Mouse (Mus musculus) right cerebral cortex, postnatal 36 days (tissue): ENCODE data around the gene Trabd.

Experiments used
- DNase-seq, 2 experiments: peaks; one replicate each; pipeline ENCODE4 v3.0.0; 2022; ENCODE audit warnings: low spot score in 2 of 2, mixed read lengths in 1 of 2

Gene Trabd

DNA sequence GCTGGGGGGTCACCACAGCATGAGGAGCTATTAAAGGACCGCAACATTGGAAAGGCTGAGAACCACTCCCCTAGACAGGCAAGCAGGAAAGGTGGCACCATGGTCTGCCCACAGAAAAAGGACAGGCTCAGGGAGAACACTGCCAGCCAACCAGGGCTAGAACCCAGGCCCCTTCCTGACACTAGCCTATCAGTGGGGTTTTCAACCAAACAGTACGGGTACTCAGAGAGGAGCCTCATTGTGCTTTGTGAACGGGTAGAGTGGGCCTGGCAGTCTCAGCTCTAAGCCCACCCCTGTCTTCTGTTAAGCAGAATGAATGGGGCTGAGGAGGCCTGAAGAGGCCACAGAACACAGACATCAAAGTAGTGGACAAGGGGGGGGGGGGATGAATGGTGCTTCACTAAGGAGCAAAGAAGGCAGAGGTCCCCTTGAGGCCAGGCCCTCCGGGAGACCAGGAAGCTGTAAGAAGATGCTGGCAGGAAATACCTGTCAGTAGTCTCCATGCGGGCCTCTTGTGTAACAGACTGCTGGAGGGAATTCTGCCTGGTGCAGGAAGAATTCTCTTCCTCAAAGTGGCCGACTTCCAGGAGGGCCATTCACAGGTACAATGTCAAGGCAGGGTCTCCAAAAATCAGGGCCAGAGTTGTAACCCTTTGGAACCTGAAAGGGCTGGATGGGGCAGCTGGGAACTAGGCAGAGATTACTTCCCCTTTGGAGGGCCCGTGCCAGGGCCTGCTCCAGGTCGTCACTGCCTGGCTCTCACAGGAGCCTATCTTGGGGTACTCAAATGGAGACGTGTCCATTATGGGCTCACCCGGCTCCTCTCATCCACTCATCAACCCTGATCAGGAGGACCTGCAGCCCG is at the start of gene Trabd:
Trabd (plus strand) TSS at position 512 of the 865 bp plus-strand sequence.
- no peak for DNase-seq

DNA sequence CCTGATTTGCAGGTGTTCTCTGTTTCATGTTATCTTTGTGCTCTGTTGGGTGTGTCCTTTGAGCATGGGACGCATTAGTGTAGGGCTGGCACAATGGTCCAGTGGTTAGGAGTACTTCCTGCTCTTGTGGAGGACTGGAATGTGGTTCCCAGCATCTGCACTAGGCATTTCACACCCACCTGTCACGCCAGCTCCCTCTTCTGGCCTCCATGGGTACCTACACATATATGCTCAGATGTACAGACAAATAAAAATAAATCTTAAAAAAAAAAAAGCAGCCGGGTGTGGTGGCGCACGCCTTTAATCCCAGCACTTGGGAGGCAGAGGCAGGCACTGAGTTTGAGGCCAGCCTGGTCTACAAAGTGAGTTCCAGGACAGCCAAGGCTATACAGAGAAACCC is 30.5 kb upstream of the Trabd start:
- DNase-seq = no peak

GRCm38 (mm10) chr15:89046356-89046755 is 28.6 kb upstream of the Trabd start:
- DNase-seq = no peak

DNA sequence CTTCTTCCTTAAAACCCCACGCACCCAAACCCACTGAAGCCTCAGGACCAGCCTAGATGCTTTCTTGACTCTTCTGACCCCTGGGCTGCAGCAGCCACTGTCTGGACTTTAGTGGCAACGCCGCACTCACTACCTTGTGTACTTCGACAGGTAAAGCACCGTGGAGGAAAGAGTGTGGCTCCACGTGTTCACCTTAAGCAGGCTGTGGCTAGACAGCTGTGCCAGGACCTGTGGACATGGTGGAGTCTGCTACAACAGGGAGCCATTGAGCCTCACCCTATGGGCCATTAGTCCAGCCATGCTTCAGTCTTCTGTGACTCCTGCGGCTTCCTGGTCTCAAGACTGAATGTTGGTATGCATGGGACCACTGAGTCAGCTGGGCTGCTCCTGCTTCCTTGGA is 20.3 kb upstream of the Trabd start:
- no peak for DNase-seq

GRCm38 (mm10) chr15:89058736-89059135 is 16.2 kb upstream of the Trabd start:
- no peak for DNase-seq

GRCm38 (mm10) chr15:89059161-89059931 is 15.6 kb upstream of the Trabd start, which contains the start of gene Panx2:
Panx2 (plus strand) TSS chr15:89059734.
- DNase-seq = no peak

DNA sequence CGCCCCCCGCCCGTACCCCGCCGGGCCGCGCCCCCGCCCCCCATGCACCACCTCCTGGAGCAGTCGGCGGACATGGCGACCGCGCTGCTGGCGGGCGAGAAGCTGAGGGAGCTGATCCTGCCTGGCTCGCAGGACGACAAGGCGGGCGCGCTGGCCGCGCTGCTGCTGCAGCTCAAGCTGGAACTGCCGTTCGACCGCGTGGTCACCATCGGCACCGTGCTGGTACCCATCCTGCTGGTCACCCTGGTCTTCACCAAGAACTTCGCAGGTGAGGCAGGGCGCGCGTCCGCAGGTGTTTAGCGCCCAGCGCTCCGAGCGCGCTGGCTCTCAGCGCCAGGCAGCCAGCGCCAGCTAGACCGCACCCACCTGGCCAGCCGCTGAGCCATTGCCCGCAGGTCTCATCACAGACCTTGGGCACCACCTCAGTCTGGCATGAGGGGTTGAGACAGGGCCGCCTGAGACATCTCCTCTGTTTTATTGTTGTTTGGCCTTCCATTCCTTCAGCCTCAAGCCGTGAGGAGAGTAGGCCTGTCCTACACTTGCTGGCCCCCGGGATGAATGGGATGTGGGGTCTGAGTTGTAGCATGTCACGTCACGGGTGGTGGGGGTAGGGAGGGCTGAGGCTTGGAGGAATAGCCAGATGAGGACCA is 14.8 kb upstream of the Trabd start:
- no peak for DNase-seq

DNA sequence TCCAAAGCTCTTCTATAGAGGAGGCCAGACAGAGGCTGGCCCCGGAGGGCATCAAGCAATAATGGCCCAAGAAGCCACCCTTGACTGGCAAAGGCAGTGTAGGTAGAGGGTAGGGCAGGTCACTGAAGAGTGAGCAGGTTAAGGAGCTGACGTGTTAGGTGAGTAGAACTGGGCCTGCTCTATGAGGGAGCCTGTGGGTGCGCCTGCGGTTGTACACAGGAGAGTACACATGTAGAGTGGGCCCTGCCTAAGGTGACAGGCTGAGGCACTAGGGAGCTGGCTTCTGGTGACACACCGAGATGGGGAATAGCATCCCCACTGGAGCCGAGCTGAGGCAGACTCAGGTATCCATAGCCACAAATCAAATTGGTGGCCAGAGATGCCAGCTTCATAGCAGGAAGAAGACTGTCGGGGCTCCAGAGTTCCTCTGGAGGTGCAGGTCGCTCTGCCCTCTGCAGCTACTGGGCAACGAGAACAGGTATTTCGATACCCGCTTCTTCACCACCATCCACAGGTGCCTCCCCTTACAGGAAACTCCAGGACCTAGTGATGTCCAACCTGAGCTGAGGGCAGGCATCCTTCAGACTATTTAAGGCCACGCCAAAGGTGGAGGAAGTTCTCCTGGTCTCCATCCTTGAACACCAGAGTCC is 14.0 kb upstream of the Trabd start:
- no peak for DNase-seq

DNA sequence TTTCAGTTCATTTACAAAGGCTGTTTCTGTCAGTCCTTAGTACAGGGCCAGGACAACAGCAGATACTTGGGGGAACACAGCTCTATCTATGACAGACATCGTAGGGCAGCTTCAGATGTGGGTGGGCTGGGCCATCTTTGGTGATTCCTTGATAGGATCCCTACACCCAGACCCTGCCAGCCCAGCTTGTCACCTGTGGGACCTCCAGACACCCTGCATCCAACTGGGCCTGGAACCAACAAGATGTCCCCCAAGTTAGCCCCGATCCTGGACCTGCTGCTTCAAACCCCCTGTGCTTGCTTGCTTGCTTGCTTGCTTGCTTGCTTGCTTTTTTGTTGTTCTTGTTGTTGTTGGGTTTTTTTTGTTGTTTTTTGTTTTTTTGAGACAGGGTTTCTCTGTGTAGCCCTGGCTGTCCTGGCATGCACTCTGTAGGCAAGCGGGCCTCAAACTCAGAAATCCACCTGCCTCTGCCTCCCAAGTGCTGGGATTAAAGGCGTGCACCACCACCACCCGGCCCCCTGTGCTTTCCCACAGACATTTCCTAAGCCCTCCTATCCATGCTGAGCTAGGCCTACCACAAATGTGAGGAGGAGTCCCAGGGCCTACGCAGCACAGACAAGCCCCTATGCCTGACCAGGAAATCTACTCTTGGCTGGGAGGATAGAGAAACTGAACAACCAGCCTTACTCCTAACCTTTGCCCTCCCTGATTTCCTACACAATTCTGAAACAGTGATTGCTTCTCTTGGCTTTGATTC is 13.0 kb upstream of the Trabd start:
- no peak for DNase-seq

GRCm38 (mm10) chr15:89062518-89062910 is 12.4 kb upstream of the Trabd start:
- DNase-seq = no peak

GRCm38 (mm10) chr15:89063001-89063400 is 11.9 kb upstream of the Trabd start:
- DNase-seq = no peak

GRCm38 (mm10) chr15:89063536-89063935 is 11.4 kb upstream of the Trabd start:
- peak; percentile 58 to 68 for DNase-seq

DNA sequence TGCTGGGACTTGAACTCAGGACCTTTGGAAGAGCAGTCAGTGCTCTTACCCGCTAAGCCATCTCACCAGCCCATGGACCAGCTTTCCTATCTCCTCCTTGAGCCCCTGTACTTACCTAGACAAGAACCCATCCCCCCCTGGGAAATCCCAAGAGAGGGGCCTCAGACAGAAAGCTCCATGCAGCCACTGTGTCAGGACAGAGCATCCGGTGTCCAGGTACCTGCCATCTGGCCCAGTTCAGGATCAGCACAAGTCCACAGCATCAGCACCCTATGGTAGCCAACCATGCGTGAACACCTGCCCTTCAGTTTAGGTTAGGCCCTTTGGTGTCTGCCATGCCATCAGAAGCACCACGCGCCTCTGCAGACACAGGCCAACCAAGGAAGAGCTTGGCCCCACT is 10.0 kb upstream of the Trabd start:
- no peak for DNase-seq

DNA sequence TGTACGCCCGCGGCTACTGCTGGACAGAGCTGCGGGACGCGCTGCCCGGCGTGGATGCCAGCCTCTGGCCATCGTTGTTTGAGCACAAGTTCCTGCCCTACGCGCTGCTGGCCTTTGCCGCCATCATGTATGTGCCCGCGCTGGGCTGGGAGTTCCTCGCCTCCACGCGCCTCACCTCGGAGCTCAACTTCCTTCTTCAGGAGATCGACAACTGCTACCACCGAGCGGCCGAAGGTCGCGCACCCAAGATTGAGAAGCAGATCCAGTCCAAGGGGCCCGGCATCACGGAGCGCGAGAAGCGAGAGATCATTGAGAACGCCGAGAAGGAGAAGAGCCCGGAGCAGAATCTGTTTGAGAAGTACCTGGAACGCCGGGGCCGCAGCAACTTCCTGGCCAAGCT is 7.3 kb upstream of the Trabd start:
- no peak for DNase-seq

GRCm38 (mm10) chr15:89068226-89068625 is 6.7 kb upstream of the Trabd start:
- DNase-seq = no peak

- DNase-seq = no peak
Measured at GRCm38 (mm10) chr15:89069336-89069840, 5.5 kb upstream of the Trabd start.

- no peak for DNase-seq
Measured at GRCm38 (mm10) chr15:89070606-89071005, 4.3 kb upstream of the Trabd start.

DNA sequence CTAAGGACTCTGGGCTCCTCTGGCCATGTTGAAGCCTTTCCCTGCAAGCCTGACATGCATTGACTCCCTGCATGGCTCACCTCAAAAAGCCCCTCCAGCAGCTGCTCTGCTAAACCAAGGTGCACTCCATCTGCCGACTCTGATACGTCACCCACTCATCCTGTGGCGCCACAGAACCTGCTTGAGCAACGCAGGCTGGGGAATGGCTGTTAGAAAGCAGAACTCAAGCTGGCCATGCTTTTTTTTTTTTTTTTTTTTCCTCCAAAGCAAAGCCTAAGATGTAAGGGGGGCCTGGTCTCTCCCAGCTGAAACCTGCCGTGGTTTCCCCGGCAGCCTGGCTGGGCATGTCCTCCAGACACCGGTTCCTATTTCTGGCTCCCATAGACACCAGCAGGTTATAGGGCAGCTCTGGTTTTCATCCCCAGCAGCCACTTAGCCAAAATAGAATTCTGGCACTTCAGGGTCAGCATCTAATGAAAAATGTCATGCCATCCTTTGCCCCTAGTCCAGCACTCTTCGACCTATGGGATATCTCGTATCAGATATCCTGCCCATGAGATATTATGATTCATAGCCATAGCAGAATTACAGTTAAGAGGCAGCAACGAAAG is 826 bp upstream of the Trabd start:
- DNase-seq = no peak

GRCm38 (mm10) chr15:89075478-89076147 is 689 bp downstream of the Trabd start:
- DNase-seq = peak; percentile 77 to 83
